ENCODE assay signal across 9 mouse cellular contexts in the genomic region with DNA sequence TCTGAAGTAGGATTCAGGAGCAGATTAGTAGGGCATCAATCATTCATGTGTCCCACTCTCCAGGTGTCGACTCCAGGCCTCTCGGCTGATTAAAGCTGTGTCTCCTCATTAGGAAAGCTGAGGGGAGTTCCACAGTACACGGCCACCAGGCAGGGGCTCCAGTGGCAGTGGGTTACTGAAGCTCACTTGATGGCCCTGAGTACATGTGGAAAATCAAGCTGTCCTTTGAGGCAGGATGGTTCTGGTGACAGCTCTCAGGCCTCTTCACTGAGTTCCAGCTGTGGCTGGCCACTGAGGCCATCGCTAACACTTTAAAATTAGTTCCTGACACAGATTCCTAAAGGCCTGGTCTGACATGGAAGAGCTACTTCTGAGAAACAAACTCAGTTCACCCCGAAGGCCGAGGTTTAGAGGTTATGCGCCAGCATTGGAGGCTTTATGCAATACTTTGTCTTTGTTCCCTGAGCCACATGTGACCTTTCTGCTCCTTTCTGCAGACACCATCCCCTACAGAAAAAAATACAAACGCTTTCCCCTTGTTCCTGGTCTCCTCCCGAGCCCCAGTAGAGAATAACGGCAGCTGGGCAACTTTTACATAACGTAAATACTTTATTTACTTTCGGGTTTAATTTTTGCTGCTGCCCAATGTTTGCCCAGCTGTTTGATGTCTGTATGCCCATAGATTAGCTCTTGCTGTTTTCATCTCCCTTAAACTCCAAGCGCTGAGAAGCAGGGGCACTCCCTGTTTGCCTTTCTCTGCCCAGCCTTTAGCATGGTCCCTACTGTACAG.
DNase-seq lines count a peak whose midpoint lies in the region; ATAC-seq and TF ChIP-seq lines count a peak whose summit lies in the region.
"Had no signal": no experiment of that assay in that cellular context is flagged by ENCODE, and none has a peak within 500 bp of the region (broad histone marks: within the 10 kb centered on the region; RNA-seq: fewer than 3 reads in every experiment).

No protein-coding gene starts in this region.

- H3K4me2 ChIP-seq in liver, embryonic 16.5 days (ENCODE audit: low read depth, low read length): no peak overlapping the region
- H3K4me2 ChIP-seq in heart, embryonic 14.5 days (ENCODE audit: low read length): no peak overlapping the region
- H3K4me2 ChIP-seq in myocyte (ENCODE audit: low read depth): peak overlapping the region; percentile 27

- H3K36me3 ChIP-seq in liver, embryonic 16.5 days (ENCODE audit: control insufficient read depth, insufficient read depth): no peaks in the 10 kb centered on the region
- H3K36me3 ChIP-seq in heart, embryonic 14.5 days (ENCODE audit: control insufficient read depth, insufficient read depth, low read length): no peaks in the 10 kb centered on the region
- no peaks in the 10 kb centered on the region for H3K36me3 ChIP-seq in myocyte (ENCODE audit: control insufficient read depth, insufficient read depth)

- no peaks in the 10 kb centered on the region for H3K79me2 ChIP-seq in myocyte (ENCODE audit: control insufficient read depth, insufficient read depth)

- H3K9ac ChIP-seq in liver, embryonic 16.5 days (ENCODE audit: low read depth, low read length): no peak overlapping the region; the same call in 1 of the 2 replicates
- no peak overlapping the region for H3K9ac ChIP-seq in heart, embryonic 14.5 days (ENCODE audit: low read length)

- no peaks in the 10 kb centered on the region; the same call in 1 of the 2 replicates for H3K4me1 ChIP-seq in liver, embryonic 16.5 days (ENCODE audit: control insufficient read depth, low read depth, low read length)
- peaks cover 12 to 16% of the 10 kb centered on the region in 2 experiments for H3K4me1 ChIP-seq in heart, embryonic 14.5 days (ENCODE audit: control insufficient read depth in 2 of 2, insufficient read depth in 2 of 2, low read length in 2 of 2)

- H3K27ac ChIP-seq in liver, embryonic 16.5 days (ENCODE audit: low read length): no peak overlapping the region
- H3K27ac ChIP-seq in heart, embryonic 14.5 days (replicated peaks in 1 of 2; ENCODE audit: control insufficient read depth in 1 of 2, insufficient read depth in 1 of 2, low read depth in 2 of 2, low read length in 2 of 2): peak overlapping the region; percentile 47 to 65; a peak in 2 of 4 replicates

- peak; percentile 41; the same call in 1 of the 2 replicates for ATAC-seq in liver, embryonic 16.5 days (ENCODE audit: low read depth)
- ATAC-seq in heart, embryonic 14.5 days (ENCODE audit: insufficient number of reproducible peaks, insufficient read depth, low FRiP score, low read depth): no peak

- H3K4me3 ChIP-seq in liver, embryonic 16.5 days (ENCODE audit: low read depth, low read length): no peak overlapping the region
- H3K4me3 ChIP-seq in heart, embryonic 14.5 days (ENCODE audit: control insufficient read depth in 1 of 2, insufficient read depth in 1 of 2, low read depth in 1 of 2, low read length in 2 of 2): no peak overlapping the region
- no peak overlapping the region for H3K4me3 ChIP-seq in myocyte

- H3ac ChIP-seq in myocyte (ENCODE audit: control insufficient read depth, insufficient read length): no peak overlapping the region

- 47% methylated on average over 13 of the region's 13 CpGs for WGBS in liver, embryonic 16.5 days (ENCODE audit: insufficient replicate concordance)
- WGBS in heart, embryonic 14.5 days: 34% methylated on average over 13 of the region's 13 CpGs

- no peaks in the 10 kb centered on the region for H3K9me3 ChIP-seq in liver, embryonic 16.5 days (replicated peaks; ENCODE audit: control insufficient read depth, low read length)
- no peaks in the 10 kb centered on the region for H3K9me3 ChIP-seq in heart, embryonic 14.5 days (ENCODE audit: control insufficient read depth, low read length)

- H3K27me3 ChIP-seq in liver, embryonic 16.5 days (ENCODE audit: control insufficient read depth, insufficient read depth, low read depth, low read length): no peaks in the 10 kb centered on the region
- H3K27me3 ChIP-seq in heart, embryonic 14.5 days (ENCODE audit: control insufficient read depth, insufficient read depth, low read length): no peaks in the 10 kb centered on the region
- H3K27me3 ChIP-seq in myocyte (ENCODE audit: control insufficient read depth, insufficient read depth, insufficient read length): no peaks in the 10 kb centered on the region

- DNase-seq in adrenal gland, adult 2 months: peak; percentile 61
- no peak for DNase-seq in adrenal gland, postnatal 25 days
- no peak for DNase-seq in liver
- no peak for DNase-seq in right cerebral cortex, postnatal 36 days (ENCODE audit: low spot score in 2 of 2)
- DNase-seq in frontal cortex, postnatal 10 days (ENCODE audit: low spot score in 2 of 2): no peak
- DNase-seq: right cerebral cortex, adult 18-20 months had no signal

- no peak for TF ChIP-seq POLR2A in myocyte (IDR thresholded peaks at IDR 0.05; ENCODE audit: insufficient read length, low read depth)

TF ChIP-seq in myocyte, 11 proteins besides CTCF, POLR2A, EP300 and RAD21:
- TF ChIP-seq REST (IDR thresholded peaks at IDR 0.05; ENCODE audit: insufficient read depth, insufficient read length) (no peak), CEBPB (IDR thresholded peaks at IDR 0.05; ENCODE audit: insufficient read depth, poor library complexity, severe bottlenecking) (no peak), MYOG (IDR thresholded peaks at IDR 0.05; ENCODE audit: control insufficient read depth in 1 of 3, insufficient read depth in 1 of 3, insufficient read length in 2 of 3, low read depth in 2 of 3) (no peak), MAX (IDR thresholded peaks at IDR 0.05; ENCODE audit: low read depth) (no peak), USF1 (IDR thresholded peaks at IDR 0.05; ENCODE audit: low read depth) (no peak), TCF3 (IDR thresholded peaks at IDR 0.05; ENCODE audit: insufficient read length, low read depth) (no peak)
TF ChIP-seq in myocyte: peak in this region for 0.
